In the genomic region with DNA sequence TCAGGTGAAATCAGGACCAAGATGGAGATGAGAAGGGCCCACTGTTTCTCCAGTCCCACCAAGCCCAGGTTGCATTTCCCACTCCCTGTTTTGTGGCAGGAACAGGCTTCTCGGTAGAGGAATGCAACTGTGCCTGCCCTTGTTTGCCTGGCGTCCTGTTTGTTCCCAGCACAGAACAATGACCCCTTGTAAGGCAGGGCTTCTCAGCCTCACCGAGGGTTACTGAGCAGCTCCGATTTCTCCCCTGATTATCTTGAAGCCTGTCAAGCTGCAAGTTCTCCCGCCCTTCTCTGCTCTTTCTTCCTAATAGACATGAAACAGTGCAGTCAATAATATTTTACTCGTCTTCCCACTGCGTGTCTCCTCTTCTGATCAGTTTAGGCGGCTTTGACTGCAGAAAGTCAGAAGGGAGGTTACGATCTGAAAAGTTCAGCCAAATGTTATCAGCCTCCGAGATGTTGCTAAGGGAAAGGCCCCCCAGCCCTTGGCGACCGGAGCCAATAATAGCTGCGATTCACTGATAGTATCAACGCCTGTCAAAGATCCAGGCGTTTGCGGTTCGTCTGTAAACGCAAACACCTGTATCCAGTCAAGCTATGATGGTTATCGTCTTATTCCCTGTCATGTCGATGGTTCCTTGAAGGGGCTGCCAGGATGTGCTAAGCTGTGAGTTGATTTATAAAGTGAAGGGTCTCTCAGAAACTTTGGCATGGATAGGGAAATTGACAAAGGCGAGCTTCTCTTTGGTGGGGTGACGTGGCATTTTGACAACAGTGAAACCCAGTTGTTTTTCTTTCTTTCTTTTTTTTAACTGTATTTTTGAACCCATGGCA, we compare ENCODE assay signal across 14 mouse cellular contexts.
DNase-seq lines count a peak whose midpoint lies in the region; ATAC-seq and TF ChIP-seq lines count a peak whose summit lies in the region.
"Had no signal": no experiment of that assay in that cellular context is flagged by ENCODE, and none has a peak within 500 bp of the region (broad histone marks: within the 10 kb centered on the region; RNA-seq: fewer than 3 reads in every experiment).

No protein-coding gene starts in this region.

- no peak for ATAC-seq in intestine, embryonic 14.5 days (replicated peaks; ENCODE audit: low FRiP score, low TSS enrichment, low read depth)
- ATAC-seq in intestine, embryonic 16.5 days: no peak
- no peak for ATAC-seq in midbrain, postnatal 0 days (ENCODE audit: low FRiP score)
- no peak for ATAC-seq in midbrain, embryonic 13.5 days
- ATAC-seq in stomach, postnatal 0 days (ENCODE audit: low FRiP score, low TSS enrichment): no peak
- no peak for ATAC-seq in megakaryocyte progenitor cell, adult 5-6 weeks (replicated peaks; ENCODE audit: poor library complexity)
- ATAC-seq: inflammation-experienced regulatory T-cells, adult 6 months; liver, postnatal 0 days had no signal

- no peak for TF ChIP-seq EP300 in stomach, postnatal 0 days (optimal IDR thresholded peaks at IDR 0.05)

- no peak overlapping the region for H3K9ac ChIP-seq in intestine, embryonic 14.5 days (ENCODE audit: low read length)
- H3K9ac ChIP-seq in intestine, embryonic 16.5 days (ENCODE audit: low read depth, low read length): no peak overlapping the region
- no peak overlapping the region for H3K9ac ChIP-seq in midbrain, postnatal 0 days (replicated peaks; ENCODE audit: low read length, poor library complexity, severe bottlenecking)
- H3K9ac ChIP-seq in midbrain, embryonic 13.5 days (replicated peaks): no peak overlapping the region
- H3K9ac ChIP-seq in stomach, postnatal 0 days (ENCODE audit: low read length): no peak overlapping the region
- H3K9ac ChIP-seq: liver, postnatal 0 days had no signal

- H3K9me3 ChIP-seq in intestine, embryonic 14.5 days (ENCODE audit: control insufficient read depth, low read length): no peaks in the 10 kb centered on the region
- H3K9me3 ChIP-seq in intestine, embryonic 16.5 days (ENCODE audit: control insufficient read depth, low read length): no peaks in the 10 kb centered on the region
- no peaks in the 10 kb centered on the region for H3K9me3 ChIP-seq in midbrain, postnatal 0 days (ENCODE audit: low read length)
- no peaks in the 10 kb centered on the region for H3K9me3 ChIP-seq in midbrain, embryonic 13.5 days
- H3K9me3 ChIP-seq in stomach, postnatal 0 days (ENCODE audit: control insufficient read depth, low read length): no peaks in the 10 kb centered on the region

- peaks cover 19% of the 10 kb centered on the region for H3K4me1 ChIP-seq in intestine, embryonic 14.5 days (replicated peaks; ENCODE audit: control insufficient read depth, insufficient read depth, low read length)
- peaks cover 7% of the 10 kb centered on the region for H3K4me1 ChIP-seq in intestine, embryonic 16.5 days (ENCODE audit: control insufficient read depth, insufficient read depth, low read length)
- no peaks in the 10 kb centered on the region; the same call in 1 of the 2 replicates for H3K4me1 ChIP-seq in midbrain, postnatal 0 days (ENCODE audit: insufficient read depth, low read length)
- H3K4me1 ChIP-seq in midbrain, embryonic 13.5 days (replicated peaks): no peaks in the 10 kb centered on the region; the same call in 1 of the 2 replicates
- H3K4me1 ChIP-seq in stomach, postnatal 0 days (replicated peaks; ENCODE audit: control insufficient read depth, insufficient read depth): no peaks in the 10 kb centered on the region

- no peaks in the 10 kb centered on the region for H3K36me3 ChIP-seq in intestine, embryonic 14.5 days (ENCODE audit: control insufficient read depth, insufficient read depth, low read length)
- H3K36me3 ChIP-seq in intestine, embryonic 16.5 days (ENCODE audit: control insufficient read depth, insufficient read depth, low read length): no peaks in the 10 kb centered on the region
- H3K36me3 ChIP-seq in midbrain, postnatal 0 days (ENCODE audit: insufficient read depth, low read length): no peaks in the 10 kb centered on the region
- H3K36me3 ChIP-seq in midbrain, embryonic 13.5 days: no peaks in the 10 kb centered on the region
- H3K36me3 ChIP-seq in stomach, postnatal 0 days (ENCODE audit: control insufficient read depth, insufficient read depth, low read length): no peaks in the 10 kb centered on the region

- H3K4me2 ChIP-seq in intestine, embryonic 14.5 days (ENCODE audit: low read length): peak overlapping the region; percentile 31; the same call in 1 of the 2 replicates
- no peak overlapping the region for H3K4me2 ChIP-seq in intestine, embryonic 16.5 days (ENCODE audit: low read depth, low read length)
- peak overlapping the region; percentile 13; the same call in 1 of the 2 replicates for H3K4me2 ChIP-seq in midbrain, postnatal 0 days (ENCODE audit: low read depth, low read length, poor library complexity, severe bottlenecking)
- no peak overlapping the region for H3K4me2 ChIP-seq in midbrain, embryonic 13.5 days (replicated peaks)
- 0 out of 2 replicates have a peak overlapping the region, but pooled peaks have one; percentile 5 for H3K4me2 ChIP-seq in stomach, postnatal 0 days (replicated peaks; ENCODE audit: low read depth)

- no peak for DNase-seq in intestine, embryonic 14.5 days (ENCODE audit: low spot score)
- no peak for DNase-seq in midbrain, postnatal 0 days (ENCODE audit: low spot score)
- DNase-seq in kidney, postnatal 36 days: peak; percentile 8 to 14
- DNase-seq in stomach, postnatal 0 days (ENCODE audit: low spot score): no peak
- DNase-seq in cerebellum, postnatal 4 days (ENCODE audit: low spot score in 2 of 2): no peak
- DNase-seq: adrenal gland, postnatal 36 days; cerebellum, adult 11-12 months; gastrocnemius, postnatal 14 days; liver, postnatal 0 days; thymus, adult 18-20 months had no signal

- H3K4me3 ChIP-seq in intestine, embryonic 14.5 days (ENCODE audit: low read depth, low read length): no peak overlapping the region
- no peak overlapping the region for H3K4me3 ChIP-seq in intestine, embryonic 16.5 days (ENCODE audit: low read length)
- no peak overlapping the region for H3K4me3 ChIP-seq in midbrain, postnatal 0 days (ENCODE audit: low read depth, low read length)
- no peak overlapping the region for H3K4me3 ChIP-seq in midbrain, embryonic 13.5 days (replicated peaks)
- no peak overlapping the region for H3K4me3 ChIP-seq in stomach, postnatal 0 days (ENCODE audit: low read depth, low read length)

- no peak for TF ChIP-seq CTCF in midbrain, postnatal 0 days (IDR thresholded peaks at IDR 0.05)
- TF ChIP-seq CTCF in stomach, postnatal 0 days (IDR thresholded peaks at IDR 0.05; ENCODE audit: low read depth): no peak

- 11% methylated on average over 22 of the region's 22 CpGs for WGBS in intestine, embryonic 14.5 days
- WGBS in intestine, embryonic 16.5 days: 19% methylated on average over 22 of the region's 22 CpGs
- 56% methylated on average over 22 of the region's 22 CpGs for whole genome bisulfite sequencing in midbrain, postnatal 0 days
- 63% methylated on average over 22 of the region's 22 CpGs for WGBS in midbrain, embryonic 13.5 days
- 18% methylated on average over 22 of the region's 22 CpGs for WGBS in stomach, postnatal 0 days

- H3K27ac ChIP-seq in intestine, embryonic 14.5 days (ENCODE audit: low read depth): no peak overlapping the region
- no peak overlapping the region for H3K27ac ChIP-seq in intestine, embryonic 16.5 days (ENCODE audit: low read length)
- H3K27ac ChIP-seq in midbrain, postnatal 0 days (ENCODE audit: low read depth, low read length): no peak overlapping the region
- H3K27ac ChIP-seq in midbrain, embryonic 13.5 days: no peak overlapping the region
- no peak overlapping the region for H3K27ac ChIP-seq in stomach, postnatal 0 days (replicated peaks)

- H3K27me3 ChIP-seq in intestine, embryonic 14.5 days (replicated peaks; ENCODE audit: control insufficient read depth, insufficient read depth, low read length): no peaks in the 10 kb centered on the region
- H3K27me3 ChIP-seq in intestine, embryonic 16.5 days (replicated peaks; ENCODE audit: control insufficient read depth, insufficient read depth, low read length): no peaks in the 10 kb centered on the region
- H3K27me3 ChIP-seq in midbrain, postnatal 0 days (ENCODE audit: insufficient read depth, low read length): no peaks in the 10 kb centered on the region
- H3K27me3 ChIP-seq in midbrain, embryonic 13.5 days: no peaks in the 10 kb centered on the region
- no peaks in the 10 kb centered on the region for H3K27me3 ChIP-seq in stomach, postnatal 0 days (ENCODE audit: control insufficient read depth, insufficient read depth, low read length)

Comparison
In these comparisons a context has a peak if more than half of its experiments do, and no peak if none do; other contexts are left out.
1. H3K4me2 ChIP-seq: peak in intestine, embryonic 14.5 days (single experiment), midbrain, postnatal 0 days (single experiment) and stomach, postnatal 0 days (single experiment); none in intestine, embryonic 16.5 days (single experiment) and midbrain, embryonic 13.5 days (single experiment).
2. DNase-seq: peak in kidney, postnatal 36 days (2 of 2); none in intestine, embryonic 14.5 days (single experiment), midbrain, postnatal 0 days (single experiment), stomach, postnatal 0 days (single experiment) and cerebellum, postnatal 4 days (0 of 2).